Mouse (Mus musculus) adipocyte (in vitro differentiated cells): Measurements from ENCODE around the gene D430041D05Rik.
"Not testable (repeated sequence)": the region's sequence is repeated elsewhere in the genome, so short reads cannot be mapped to it uniquely, and the experiment has no call there.

Source experiments
- DNase-seq: peaks from one replicate; pipeline ENCODE4 v3.0.0-alpha.2; 2016; ENCODE audit warnings: low spot score

D430041D05Rik gene

GRCm38 (mm10) chr2:104117173-104117572 lies 293.6 kb downstream of the D430041D05Rik start:
- not testable (repeated sequence) for DNase-seq

- DNase-seq = no peak
Measured at GRCm38 (mm10) chr2:104114898-104115297, 295.9 kb downstream of the D430041D05Rik start.

DNA sequence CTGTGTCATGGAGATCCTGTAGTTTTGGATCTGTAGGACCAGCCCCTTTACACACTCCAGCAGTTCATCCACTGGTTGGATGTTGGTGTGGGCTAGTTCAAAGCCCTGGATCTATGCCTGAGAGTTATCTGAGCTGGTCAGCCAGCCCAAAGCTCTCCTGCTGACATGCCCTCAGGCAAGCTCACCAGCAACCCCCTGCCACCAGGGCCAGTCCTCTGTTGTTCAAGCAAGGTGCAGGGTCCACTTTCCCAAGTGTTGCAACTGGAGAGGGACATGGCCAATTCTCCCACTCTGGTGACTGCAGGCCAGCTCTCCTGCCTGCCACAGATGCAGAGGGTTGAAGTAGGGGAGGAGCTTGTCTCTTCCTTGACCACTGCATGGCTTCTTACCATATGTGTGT lies 297.2 kb downstream of the D430041D05Rik start:
- not testable (repeated sequence) for DNase-seq

- not testable (repeated sequence) for DNase-seq
Measured at GRCm38 (mm10) chr2:104111170-104111797, 299.5 kb downstream of the D430041D05Rik start.

- no peak for DNase-seq
Measured at GRCm38 (mm10) chr2:104110031-104110430, 300.8 kb downstream of the D430041D05Rik start.

GRCm38 (mm10) chr2:104109528-104109927 lies 301.3 kb downstream of the D430041D05Rik start:
- DNase-seq = no peak

DNA sequence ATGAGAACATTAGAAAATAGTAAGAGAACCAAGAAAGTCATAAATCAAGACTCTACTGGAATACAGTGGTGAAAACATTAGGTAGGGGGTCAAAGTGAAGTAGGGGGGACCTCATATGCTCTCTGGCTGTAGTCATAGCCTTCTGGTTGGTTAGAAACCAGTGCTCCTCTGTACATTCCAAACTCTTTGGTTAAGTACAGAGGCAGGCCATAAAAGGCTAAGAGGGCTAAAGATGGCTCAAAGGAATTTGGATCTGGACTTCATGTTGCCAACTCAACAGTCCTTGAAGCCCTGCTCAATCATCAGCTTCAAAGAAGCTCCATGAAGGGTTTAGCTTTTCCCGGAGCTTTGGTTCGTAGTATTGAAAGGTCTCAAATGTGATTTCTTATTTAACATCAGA lies 301.8 kb downstream of the D430041D05Rik start:
- DNase-seq = not testable (repeated sequence)

GRCm38 (mm10) chr2:104104800-104105199 lies 306.0 kb downstream of the D430041D05Rik start:
- DNase-seq = no peak

DNA sequence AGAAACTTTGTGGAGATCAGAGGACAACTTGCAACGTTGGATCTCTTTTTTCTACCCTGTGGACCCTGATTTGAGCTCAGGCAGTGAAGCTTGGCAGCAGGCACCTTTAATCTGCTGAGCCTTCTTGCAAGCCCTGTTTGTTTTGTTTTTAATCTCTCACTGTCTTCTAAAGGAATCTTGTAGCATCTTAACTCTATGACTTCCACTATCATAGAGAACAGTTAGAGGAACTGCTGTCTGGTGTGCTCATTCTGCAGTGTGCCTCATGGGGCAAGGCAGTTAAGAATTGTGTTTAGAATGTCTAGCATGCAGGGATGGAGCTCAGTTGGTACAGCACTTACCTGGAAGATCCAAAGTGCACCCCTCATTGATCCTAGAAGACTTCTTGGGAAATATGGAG lies 310.9 kb downstream of the D430041D05Rik start:
- DNase-seq = no peak

DNA sequence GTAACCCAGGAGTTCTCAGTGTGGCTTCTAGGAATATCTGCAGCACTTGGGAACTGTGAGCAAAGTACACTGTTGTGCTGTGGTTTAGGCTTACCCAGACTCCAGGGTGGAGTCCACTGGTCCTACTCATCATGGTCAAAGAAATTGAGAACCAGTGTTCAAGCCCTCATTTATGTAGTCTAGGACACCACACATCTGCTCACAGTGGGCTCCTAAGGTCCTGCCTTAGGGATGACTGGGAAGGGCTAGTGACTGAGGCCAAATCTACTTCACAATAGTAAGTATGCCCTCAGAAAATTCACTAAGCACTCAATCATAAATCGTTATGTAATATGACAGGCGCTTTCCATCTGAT lies 311.6 kb downstream of the D430041D05Rik start:
- no peak for DNase-seq

DNA sequence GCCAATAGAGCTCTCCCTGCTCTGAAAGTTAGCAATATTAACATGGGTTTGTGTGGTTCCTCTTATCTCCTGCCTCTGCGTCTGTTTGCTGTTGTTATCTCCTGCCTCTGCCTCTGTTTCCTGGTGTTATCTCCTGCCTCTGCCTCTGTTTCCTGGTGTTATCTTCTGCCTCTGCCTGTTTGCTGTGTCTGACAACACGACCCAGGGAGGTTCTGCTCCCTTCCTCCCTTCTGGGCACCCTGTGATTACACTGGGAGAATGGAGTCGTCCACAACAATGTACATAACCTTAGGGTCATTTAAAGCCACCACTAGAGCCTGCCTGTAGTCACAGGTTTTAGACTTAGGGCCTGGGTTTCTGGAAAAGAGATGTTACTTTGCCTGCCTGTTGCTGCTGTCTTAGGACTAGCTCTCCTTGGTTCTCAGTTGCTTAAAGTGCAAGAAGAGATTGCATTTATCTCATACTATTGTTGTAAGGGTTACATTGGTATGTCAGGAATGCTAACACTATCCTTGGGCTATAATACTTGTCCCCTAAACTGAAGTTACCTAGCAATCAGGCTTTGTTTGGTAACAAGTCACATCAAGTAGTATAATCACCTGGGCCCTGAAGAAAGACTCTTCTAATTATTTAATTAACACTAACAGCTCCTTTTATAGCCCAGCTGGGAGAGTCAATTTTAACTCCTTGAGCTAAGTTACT lies 312.1 kb downstream of the D430041D05Rik start:
- no peak for DNase-seq

GRCm38 (mm10) chr2:104097396-104097795 lies 313.4 kb downstream of the D430041D05Rik start:
- not testable (repeated sequence) for DNase-seq

- not testable (repeated sequence) for DNase-seq
Measured at GRCm38 (mm10) chr2:104096796-104097195, 314.0 kb downstream of the D430041D05Rik start.

DNA sequence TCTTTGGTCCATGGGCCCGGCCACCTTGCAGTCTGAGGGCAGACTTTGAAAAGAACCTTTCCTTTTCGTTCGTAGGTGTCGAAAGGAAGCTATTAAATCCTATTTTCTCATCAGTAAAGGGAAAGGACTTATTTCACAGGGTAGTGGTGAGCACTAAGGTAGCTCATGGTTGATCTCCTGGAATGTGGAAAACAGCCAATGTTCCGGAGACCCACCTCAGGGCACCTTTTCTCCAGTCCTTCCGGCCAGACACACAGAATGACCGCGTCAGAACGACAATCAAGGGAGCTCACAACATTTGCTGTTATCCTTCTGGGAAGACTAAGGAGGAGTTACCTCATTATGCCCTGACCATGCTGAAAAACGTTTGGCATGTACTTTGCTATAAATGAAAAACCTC lies 314.6 kb downstream of the D430041D05Rik start:
- no peak for DNase-seq

DNA sequence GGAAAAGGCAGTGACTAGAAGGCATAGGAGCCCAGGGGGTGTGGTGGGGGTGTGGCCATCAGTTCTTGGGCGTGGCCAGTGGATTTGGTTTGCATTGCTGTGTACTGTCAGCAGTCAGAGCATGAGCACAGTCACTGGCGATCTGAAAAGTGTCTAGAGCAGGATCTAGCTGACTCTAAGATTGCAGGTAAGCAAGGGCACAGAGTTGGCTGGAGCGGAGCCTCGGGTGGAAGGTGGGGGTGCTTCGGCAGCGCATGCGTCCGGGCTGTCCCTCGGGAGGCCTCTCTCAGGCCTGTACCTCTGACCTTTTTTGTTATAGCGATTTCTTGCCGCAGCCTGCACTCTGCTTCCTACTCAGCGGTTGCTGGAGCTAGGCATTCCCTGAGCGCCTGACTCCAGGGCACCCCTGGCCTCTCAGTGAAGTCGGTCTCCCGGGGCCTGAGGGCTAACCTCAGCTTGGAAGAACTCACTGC lies 315.0 kb downstream of the D430041D05Rik start, which contains the start of gene Cd59a:
Gene Cd59a, plus strand, starts transcription at position 61 of the 473 bp plus-strand sequence.
- peak; percentile 94 for DNase-seq

DNA sequence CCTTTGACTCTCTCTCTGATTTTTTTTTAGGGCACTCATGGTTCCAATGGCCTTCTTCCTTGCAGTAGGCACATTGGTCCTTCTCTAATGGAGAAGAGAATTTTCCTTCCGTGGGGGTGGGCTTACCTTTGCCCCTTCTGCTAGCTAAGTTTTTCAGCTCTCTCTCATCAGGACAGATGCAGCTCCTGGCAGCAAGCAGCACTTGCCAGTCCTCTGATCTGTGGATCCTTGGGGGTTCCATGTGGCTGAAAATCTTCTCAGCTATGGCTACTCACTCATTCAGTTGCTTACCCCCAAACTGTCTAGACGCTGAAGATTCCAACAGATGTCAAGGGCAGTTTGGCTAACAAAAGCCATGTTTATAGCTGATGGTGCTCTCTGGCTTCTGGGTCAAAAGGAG lies 317.5 kb downstream of the D430041D05Rik start:
- DNase-seq = no peak
